ENCODE assay signal across 8 mouse cellular contexts in the genomic region with DNA sequence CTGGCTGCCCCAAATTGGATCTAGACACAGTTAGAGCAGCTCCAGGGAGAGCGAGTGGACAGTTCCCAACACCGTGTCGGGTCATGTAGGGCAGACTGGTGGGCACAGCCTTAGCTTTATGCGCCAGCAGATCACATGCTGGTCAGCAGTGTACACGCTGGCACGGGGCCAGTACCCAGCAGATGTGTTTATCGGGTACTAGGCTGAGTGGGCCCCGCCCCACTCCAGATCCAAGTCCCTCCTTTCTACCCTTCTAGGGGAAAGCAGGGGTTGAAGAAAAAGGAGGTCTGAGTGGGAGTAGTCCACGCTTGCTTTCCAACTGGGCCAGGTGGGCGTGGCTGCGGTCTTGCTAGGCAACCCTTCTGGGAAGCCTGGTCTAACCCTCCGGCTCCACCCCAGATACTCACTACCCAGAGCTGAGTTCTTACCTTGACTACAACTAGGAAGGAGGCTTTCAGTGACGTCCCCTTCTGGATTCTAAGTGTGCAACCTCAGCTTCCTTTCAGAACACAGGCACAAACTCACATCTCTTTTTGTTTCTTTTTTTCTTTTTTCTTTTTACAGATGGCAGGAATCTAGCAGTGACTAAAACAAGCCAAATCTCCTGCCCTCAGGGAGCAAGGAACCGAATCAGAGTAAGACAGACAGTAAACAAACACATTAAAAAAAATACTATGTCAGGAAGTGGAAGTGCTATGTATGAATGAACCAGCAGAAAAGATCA. TPM values are rescaled to one million over a fixed set of nuclear protein-coding genes. Genes with fewer than 3 reads are reported as not detected.
A peak's percentile ranks its signal among the peaks of the same experiment; 100 is the strongest.
DNase-seq lines count a peak whose midpoint lies in the region; ATAC-seq and TF ChIP-seq lines count a peak whose summit lies in the region.

No protein-coding gene starts in this region.

- 3% methylated on average over 14 of the region's 14 CpGs for WGBS in hindbrain, postnatal 0 days

- peaks cover 38% of the 10 kb centered on the region for H3K4me1 ChIP-seq in hindbrain, postnatal 0 days (ENCODE audit: insufficient read depth, low read length)

- intact Hi-C loops in left cerebral cortex, postnatal 4 days (cut with DNase I), result no loop called here

- H3K9me3 ChIP-seq in hindbrain, postnatal 0 days (ENCODE audit: low read length), result no peaks in the 10 kb centered on the region

- H3K27ac ChIP-seq in hindbrain, postnatal 0 days, result peak overlapping the region; percentile 96

- peak; percentile 92 for DNase-seq in ZHBTc4 (ENCODE audit: low read depth, low spot score)
- peak; percentile 71 to 75 for DNase-seq in cerebellum, postnatal 14 days
- peak; percentile 84 for DNase-seq in gastrocnemius, postnatal 10 days
- peak; percentile 81 for DNase-seq in hindbrain, postnatal 0 days (ENCODE audit: low spot score)
- peak; percentile 83 for DNase-seq in left cerebral cortex, postnatal 4 days
- DNase-seq in mesoderm, embryonic 11.5 days (ENCODE audit: low read depth, low spot score), result peak; percentile 47
- DNase-seq in right cerebral cortex, postnatal 36 days (ENCODE audit: low spot score in 2 of 2), result peak; percentile 57 to 70
- peak; percentile 80 to 91 for DNase-seq in urinary bladder, postnatal 4 days (ENCODE audit: low spot score in 2 of 2)

- H3K4me2 ChIP-seq in hindbrain, postnatal 0 days (ENCODE audit: low read depth, low read length), result peak overlapping the region; percentile 42

- H3K36me3 ChIP-seq in hindbrain, postnatal 0 days (ENCODE audit: insufficient read depth, low read length), result no peaks in the 10 kb centered on the region

- no peaks in the 10 kb centered on the region for H3K27me3 ChIP-seq in hindbrain, postnatal 0 days (ENCODE audit: insufficient read depth, low read length)

- TF ChIP-seq CTCF in hindbrain, postnatal 0 days (IDR thresholded peaks at IDR 0.05; ENCODE audit: low read depth), result no peak

- no peak overlapping the region for H3K4me3 ChIP-seq in hindbrain, postnatal 0 days (ENCODE audit: low read length)

- H3K9ac ChIP-seq in hindbrain, postnatal 0 days (replicated peaks; ENCODE audit: low read length), result 0 out of 2 replicates have a peak overlapping the region, but pooled peaks have one; percentile 37

- ATAC-seq in hindbrain, postnatal 0 days, result peak; percentile 38

RNA-seq across cellular contexts. Expression of gene Irf2bpl, which starts 59.6 kb away (rescaled TPM):
- 10 to 100 TPM; 42.9 to 46.7 TPM for total RNA-seq in gastrocnemius, postnatal 10 days (2021)
- 146 and 159 TPM in 2 replicates for total RNA-seq in hindbrain, postnatal 0 days (2014; rRNA removed)
- polyA plus RNA-seq in hindbrain, postnatal 0 days (2015; fragmentation: Nextera tagmentation; extraction: Ambion mirVana), result 59.4 and 66.9 TPM in 2 replicates
- total RNA-seq in left cerebral cortex, postnatal 4 days (2021), result 100 to 1,000 TPM; 124 to 127 TPM
